Mouse (Mus musculus) small intestine, adult 10 weeks (tissue): ENCODE data around the gene Hist2h3c1. TPM values are rescaled to one million over a fixed set of nuclear protein-coding genes. Genes with fewer than 3 reads are reported as not detected.

Experiments
- polyA plus RNA-seq: library from polyadenylated mRNA; stranded (reverse); fragments of 350-450 nt; fragmentation: Illumina TruSeq; extraction: RNeasy Lipid Tissue Mini Kit (QIAGEN cat#74804); gene quantifications from one replicate; pipeline ENCODE4 v1.2.3, GENCODE M21; 2014; ENCODE audit warnings: low replicate concordance

The Hist2h3c1 gene
- 23.6 TPM for polyA plus RNA-seq

GRCm38 (mm10) chr3:96246427-96246856, at the start of gene Hist2h3c1:
Gene Hist2h3c1, plus strand, starts transcription at chr3:96246685.

DNA sequence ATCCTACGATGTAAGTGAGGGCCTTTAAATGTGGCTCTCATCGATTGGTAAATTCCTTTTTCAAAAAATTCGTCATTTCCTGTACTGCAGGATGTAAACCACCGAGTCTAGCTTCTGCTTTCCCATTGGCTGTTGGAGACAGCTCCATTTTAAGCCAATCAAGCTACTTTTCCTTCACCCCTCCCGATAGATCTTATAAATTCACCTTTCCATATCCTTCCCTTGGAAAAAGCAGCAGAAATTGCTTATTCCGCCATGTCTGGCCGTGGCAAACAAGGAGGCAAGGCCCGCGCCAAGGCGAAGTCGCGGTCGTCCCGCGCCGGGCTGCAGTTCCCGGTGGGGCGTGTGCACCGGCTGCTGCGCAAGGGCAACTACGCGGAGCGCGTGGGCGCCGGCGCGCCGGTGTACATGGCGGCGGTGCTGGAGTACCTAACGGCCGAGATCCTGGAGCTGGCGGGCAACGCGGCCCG, 26.8 kb upstream of the Hist2h3c1 start, which contains the start of the genes Bola1 and Hist2h2ab:
Gene Bola1, minus strand, starts transcription at position 49 of the 470 bp plus-strand sequence.
Gene Hist2h2ab, plus strand, starts transcription at position 205 of the 470 bp plus-strand sequence.

GRCm38 (mm10) chr3:96220765-96221639, 25.5 kb upstream of the Hist2h3c1 start, which contains the start of the genes Hist2h2ac and Hist2h2be:
Gene Hist2h2ac, minus strand, starts transcription at chr3:96220880.
Gene Hist2h2be, plus strand, starts transcription at chr3:96221119.

GRCm38 (mm10) chr3:96238954-96239793, 7.3 kb upstream of the Hist2h3c1 start, which contains the start of gene Hist2h3c2:
Gene Hist2h3c2, minus strand, starts transcription at chr3:96239127.

DNA sequence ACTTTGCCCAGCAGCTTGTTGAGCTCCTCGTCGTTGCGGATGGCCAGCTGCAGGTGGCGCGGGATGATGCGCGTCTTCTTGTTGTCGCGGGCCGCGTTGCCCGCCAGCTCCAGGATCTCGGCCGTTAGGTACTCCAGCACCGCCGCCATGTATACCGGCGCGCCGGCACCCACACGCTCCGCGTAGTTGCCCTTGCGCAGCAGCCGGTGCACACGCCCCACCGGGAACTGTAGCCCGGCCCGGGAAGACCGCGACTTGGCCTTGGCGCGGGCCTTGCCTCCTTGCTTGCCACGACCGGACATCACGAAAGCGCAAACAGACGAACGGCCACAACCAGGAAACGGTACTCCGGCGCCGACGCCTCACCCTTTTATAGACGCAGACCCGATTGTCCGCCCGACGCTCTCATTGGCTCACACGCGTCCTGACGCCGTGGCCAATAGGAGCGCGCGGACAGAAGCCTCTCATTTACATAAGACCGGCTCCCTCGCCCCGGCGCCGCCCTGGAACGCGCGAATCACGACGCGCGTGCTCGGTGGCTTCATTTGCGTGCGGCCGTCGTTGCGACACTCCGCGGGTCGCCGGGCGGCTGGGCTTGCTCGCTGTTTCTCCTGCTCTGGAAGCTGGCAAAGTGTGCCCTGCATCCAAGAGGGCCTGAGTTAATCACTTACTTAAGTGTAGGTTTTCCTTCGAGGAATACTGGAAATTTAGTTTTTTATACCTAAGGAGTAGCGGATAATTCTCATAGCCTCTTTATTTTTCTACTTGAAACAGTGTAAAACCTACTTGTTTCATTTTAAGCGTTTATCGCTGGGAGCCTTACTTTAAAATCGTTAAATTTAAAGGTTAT, 6.3 kb upstream of the Hist2h3c1 start, which contains the start of gene Hist2h2aa2:
Gene Hist2h2aa2, minus strand, starts transcription at position 328 of the 850 bp plus-strand sequence.

DNA sequence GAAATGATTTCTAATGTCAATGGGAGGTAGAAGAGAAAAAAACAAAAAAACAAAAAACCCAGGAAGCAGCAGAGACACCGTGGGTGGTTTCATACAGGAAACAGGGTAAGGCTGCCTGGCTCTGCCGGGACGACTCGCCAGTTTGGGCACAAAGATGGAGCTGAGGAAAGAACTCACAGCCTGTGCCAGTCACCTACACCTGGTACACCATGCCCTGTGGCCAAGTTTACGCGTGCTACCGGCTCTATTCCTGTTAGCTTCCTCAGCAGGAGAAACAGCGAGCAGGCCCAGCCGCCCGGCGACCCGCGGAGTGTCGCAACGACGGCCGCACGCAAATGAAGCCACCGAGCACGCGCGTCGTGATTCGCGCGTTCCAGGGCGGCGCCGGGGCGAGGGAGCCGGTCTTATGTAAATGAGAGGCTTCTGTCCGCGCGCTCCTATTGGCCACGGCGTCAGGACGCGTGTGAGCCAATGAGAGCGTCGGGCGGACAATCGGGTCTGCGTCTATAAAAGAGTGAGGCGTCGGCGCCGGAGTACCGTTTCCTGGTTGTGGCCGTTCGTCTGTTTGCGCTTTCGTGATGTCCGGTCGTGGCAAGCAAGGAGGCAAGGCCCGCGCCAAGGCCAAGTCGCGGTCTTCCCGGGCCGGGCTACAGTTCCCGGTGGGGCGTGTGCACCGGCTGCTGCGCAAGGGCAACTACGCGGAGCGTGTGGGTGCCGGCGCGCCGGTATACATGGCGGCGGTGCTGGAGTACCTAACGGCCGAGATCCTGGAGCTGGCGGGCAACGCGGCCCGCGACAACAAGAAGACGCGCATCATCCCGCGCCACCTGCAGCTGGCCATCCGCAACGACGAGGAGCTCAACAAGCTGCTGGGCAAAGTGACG, 1.2 kb upstream of the Hist2h3c1 start, which contains the start of gene Hist2h2aa1:
Gene Hist2h2aa1, plus strand, starts transcription at position 495 of the 884 bp plus-strand sequence.

GRCm38 (mm10) chr3:96262979-96263550, 16.6 kb downstream of the Hist2h3c1 start, which contains the start of gene Hist2h4:
Gene Hist2h4, minus strand, starts transcription at chr3:96263311.

DNA sequence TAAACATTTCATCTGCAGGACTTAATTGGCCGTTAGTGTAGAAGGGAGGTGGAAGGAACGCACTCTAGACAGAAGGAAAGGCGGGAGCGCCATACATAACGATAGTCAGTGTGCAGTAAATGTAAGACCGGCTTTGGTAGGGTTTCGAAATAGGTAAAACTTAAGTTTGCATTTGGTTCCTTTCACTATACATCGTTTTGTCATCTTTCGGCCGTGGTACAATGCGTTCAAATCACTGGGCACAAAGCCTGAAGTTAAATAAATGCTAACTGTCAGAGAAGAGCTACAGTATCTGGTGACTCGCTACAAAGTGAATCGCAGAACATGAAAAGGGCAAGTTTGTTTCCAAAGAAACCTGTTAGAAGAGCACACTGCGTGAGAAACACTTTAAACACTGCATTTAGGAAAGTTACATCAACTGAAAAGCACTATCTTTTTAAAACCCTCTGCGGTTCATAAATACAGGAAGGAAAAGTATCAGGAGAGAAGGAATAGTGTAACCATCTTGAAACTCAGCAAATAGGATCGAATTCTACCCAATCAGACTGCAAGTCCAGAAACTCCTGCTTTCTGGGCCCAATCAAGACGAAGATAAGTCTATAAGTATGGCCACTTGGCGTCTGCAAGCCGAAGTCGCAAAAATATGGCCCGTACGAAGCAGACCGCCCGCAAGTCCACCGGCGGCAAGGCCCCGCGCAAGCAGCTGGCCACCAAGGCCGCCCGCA, 21.7 kb downstream of the Hist2h3c1 start, which contains the start of gene Hist2h3b:
Gene Hist2h3b, plus strand, starts transcription at position 604 of the 725 bp plus-strand sequence.

DNA sequence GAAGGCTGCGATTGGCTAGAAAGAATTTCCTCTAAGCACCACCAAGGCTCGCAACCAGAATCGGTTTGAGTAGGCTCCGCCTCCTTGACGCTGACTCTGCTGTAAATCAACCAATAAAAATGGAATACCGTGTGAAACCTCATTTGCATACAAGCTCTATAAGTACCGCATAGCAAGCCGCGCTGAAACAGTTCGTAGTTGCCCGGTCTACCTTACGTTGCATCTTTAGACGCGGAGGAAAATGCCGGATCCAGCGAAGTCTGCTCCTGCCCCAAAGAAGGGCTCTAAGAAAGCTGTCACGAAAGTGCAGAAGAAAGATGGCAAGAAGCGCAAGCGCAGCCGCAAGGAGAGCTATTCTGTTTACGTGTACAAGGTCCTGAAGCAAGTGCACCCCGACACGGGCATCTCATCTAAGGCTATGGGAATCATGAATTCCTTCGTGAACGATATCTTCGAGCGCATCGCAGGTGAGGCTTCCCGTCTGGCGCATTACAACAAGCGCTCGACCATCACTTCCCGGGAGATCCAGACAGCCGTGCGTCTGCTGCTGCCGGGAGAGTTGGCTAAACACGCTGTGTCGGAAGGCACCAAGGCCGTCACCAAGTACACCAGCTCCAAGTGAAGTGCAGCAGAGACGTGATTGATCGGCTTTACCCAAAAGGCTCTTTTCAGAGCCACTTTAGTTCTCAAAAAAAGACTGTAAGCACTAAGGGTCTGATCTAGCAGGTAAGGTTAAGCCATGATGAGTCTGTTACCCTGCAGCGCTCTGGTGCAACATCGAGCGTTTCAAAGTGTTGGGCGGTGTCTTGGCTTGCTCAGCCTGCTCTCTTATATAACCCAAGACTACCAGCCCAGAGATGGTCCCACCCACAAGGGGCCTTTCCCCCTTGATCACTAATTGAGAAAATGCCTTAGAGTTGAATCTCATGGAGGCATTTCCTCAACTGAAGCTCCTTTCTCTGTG, 23.3 kb downstream of the Hist2h3c1 start, which contains the start of gene Hist2h2bb:
Gene Hist2h2bb, plus strand, starts transcription at position 242 of the 964 bp plus-strand sequence.

DNA sequence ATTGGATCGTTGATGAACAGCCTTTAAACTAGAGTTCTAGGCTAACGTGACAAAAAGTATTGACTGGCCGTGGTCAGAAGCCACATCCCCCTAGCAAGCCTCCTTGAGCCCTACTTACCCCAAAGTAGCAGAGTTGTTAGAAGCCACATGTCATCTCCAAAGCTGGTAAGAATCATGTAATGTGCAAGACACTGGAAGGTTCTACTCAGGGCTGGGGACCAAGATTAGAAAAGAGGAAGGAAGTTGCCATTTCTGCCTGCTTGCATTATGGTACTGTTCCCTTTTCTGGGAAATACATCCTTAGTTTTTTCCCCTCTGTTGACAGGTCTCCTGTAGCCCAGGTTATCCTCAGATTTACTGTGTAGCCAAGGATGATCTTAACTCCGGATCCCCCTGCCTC, 47.3 kb downstream of the Hist2h3c1 start, which contains the start of gene Fcgr1:
Gene Fcgr1, minus strand, starts transcription at position 183 of the 400 bp plus-strand sequence.

Other genes with a start within 250 kb of the Hist2h3c1 start
- 43.1 TPM for gene Vps45, start 188.2 kb upstream of the Hist2h3c1 start, polyA plus RNA-seq
- 18.3 TPM for gene Otud7b, start 142.2 kb upstream of the Hist2h3c1 start, polyA plus RNA-seq
- 8.0 TPM for gene Mtmr11, start 84.7 kb upstream of the Hist2h3c1 start, polyA plus RNA-seq
- gene Sf3b4, start 74.4 kb upstream of the Hist2h3c1 start, polyA plus RNA-seq, result 9.9 TPM
- gene Sv2a, start 65.5 kb upstream of the Hist2h3c1 start, polyA plus RNA-seq, result 0.11 TPM
- 1.8 TPM for gene Bola1, start 27.0 kb upstream of the Hist2h3c1 start, polyA plus RNA-seq
- gene Hist2h2ab, start 26.8 kb upstream of the Hist2h3c1 start, polyA plus RNA-seq, result not detected
- not detected for gene Hist2h2ac, start 25.8 kb upstream of the Hist2h3c1 start, polyA plus RNA-seq
- 9.9 TPM for gene Hist2h2be, start 25.6 kb upstream of the Hist2h3c1 start, polyA plus RNA-seq
- gene Hist2h3c2, start 7.6 kb upstream of the Hist2h3c1 start, polyA plus RNA-seq, result 1.3 TPM
- not detected for gene Hist2h2aa2, start 6.4 kb upstream of the Hist2h3c1 start, polyA plus RNA-seq
- gene Hist2h2aa1, start 1.2 kb upstream of the Hist2h3c1 start, polyA plus RNA-seq, result not detected
- gene Hist2h4, start 16.6 kb downstream of the Hist2h3c1 start, polyA plus RNA-seq, result not detected
- not detected for gene Hist2h3b, start 22.0 kb downstream of the Hist2h3c1 start, polyA plus RNA-seq
- gene Hist2h2bb, start 23.1 kb downstream of the Hist2h3c1 start, polyA plus RNA-seq, result not detected
- 1.2 TPM for gene Fcgr1, start 47.3 kb downstream of the Hist2h3c1 start, polyA plus RNA-seq
- gene BC107364, start 205.6 kb downstream of the Hist2h3c1 start, polyA plus RNA-seq, result not detected